In the genomic region with DNA sequence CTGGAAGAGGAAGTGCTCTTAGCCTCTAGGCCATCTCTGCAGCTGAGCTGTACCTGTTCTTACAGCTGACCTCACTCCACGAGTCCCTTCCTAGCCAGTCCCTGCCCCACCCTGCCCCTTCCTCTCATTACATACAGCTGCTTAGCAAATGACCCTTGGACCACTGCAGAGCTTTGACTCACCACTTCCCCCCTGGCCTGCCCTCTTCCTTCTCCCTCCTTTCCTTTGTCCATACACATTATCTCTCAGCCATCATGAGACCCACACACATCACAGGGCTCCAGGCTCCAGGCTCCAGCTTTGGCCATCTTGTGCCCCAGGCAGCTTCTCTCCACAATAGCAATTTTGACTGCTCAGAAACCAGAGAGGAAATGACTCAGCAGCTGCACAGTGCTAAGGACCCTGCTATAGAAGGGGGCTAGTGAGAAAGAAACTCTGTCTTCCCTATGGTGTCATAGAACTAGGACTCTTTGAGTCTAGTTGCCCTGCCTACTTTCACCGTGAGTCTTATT, we compare ENCODE assay signal across 12 mouse cellular contexts. TPM values are rescaled to one million over a fixed set of nuclear protein-coding genes. Genes with fewer than 3 reads are reported as not detected.
DNase-seq lines count a peak whose midpoint lies in the region; ATAC-seq and TF ChIP-seq lines count a peak whose summit lies in the region.
"Had no signal": no experiment of that assay in that cellular context is flagged by ENCODE, and none has a peak within 500 bp of the region (broad histone marks: within the 10 kb centered on the region; RNA-seq: fewer than 3 reads in every experiment).

No protein-coding gene starts in this region.

- H3K9me3 ChIP-seq in lung, postnatal 0 days (ENCODE audit: low read length), result no peaks in the 10 kb centered on the region
- no peaks in the 10 kb centered on the region for H3K9me3 ChIP-seq in stomach, embryonic 14.5 days (ENCODE audit: control insufficient read depth, low read depth, low read length)
- H3K9me3 ChIP-seq in midbrain, embryonic 14.5 days (ENCODE audit: control insufficient read depth, low read length), result no peaks in the 10 kb centered on the region
- H3K9me3 ChIP-seq: embryonic facial prominence, embryonic 13.5 days; heart, embryonic 13.5 days had no signal

- peak; percentile 35 for ATAC-seq in lung, postnatal 0 days
- peak; percentile 66 for ATAC-seq in granulocyte monocyte progenitor cell, adult 5-6 weeks (replicated peaks; ENCODE audit: poor library complexity, severe bottlenecking)
- ATAC-seq in stomach, embryonic 14.5 days (ENCODE audit: insufficient number of reproducible peaks, insufficient read depth, low FRiP score, low read depth), result peak; percentile 48; the same call in 1 of the 2 replicates
- ATAC-seq in midbrain, embryonic 14.5 days (ENCODE audit: low FRiP score, low TSS enrichment), result no peak

- no peak for TF ChIP-seq EP300 in lung, postnatal 0 days (IDR thresholded peaks at IDR 0.05)

- WGBS in lung, postnatal 0 days, result 26% methylated on average over 2 of the region's 2 CpGs
- WGBS in stomach, embryonic 14.5 days, result 36% methylated on average over 2 of the region's 2 CpGs
- WGBS in midbrain, embryonic 14.5 days, result 62% methylated on average over 2 of the region's 2 CpGs

- H3K4me1 ChIP-seq in lung, postnatal 0 days (ENCODE audit: insufficient read depth, low read depth, low read length), result no peaks in the 10 kb centered on the region
- no peaks in the 10 kb centered on the region for H3K4me1 ChIP-seq in stomach, embryonic 14.5 days (ENCODE audit: control insufficient read depth, insufficient read depth, low read length)
- H3K4me1 ChIP-seq in midbrain, embryonic 14.5 days (ENCODE audit: control insufficient read depth, insufficient read depth, low read length), result no peaks in the 10 kb centered on the region
- H3K4me1 ChIP-seq: embryonic facial prominence, embryonic 13.5 days had no signal

- no peak for DNase-seq in lung, postnatal 0 days (ENCODE audit: low spot score)
- DNase-seq in lung, postnatal 14 days, result no peak
- peak; percentile 30 for DNase-seq in MEL-GATA-1-ER (ENCODE audit: extremely low read depth, low read depth)
- no peak for DNase-seq in T-cell, adult 2 months (ENCODE audit: low spot score)
- no peak for DNase-seq in midbrain, embryonic 14.5 days
- no peak for DNase-seq in natural killer cell, adult 2 months (ENCODE audit: low spot score in 2 of 2)
- DNase-seq: kidney, adult 9 months; right cerebral cortex, postnatal 4 days had no signal

- no peak overlapping the region for H3K9ac ChIP-seq in lung, postnatal 0 days (replicated peaks; ENCODE audit: low read depth)
- no peak overlapping the region for H3K9ac ChIP-seq in stomach, embryonic 14.5 days (replicated peaks; ENCODE audit: low read depth, low read length)
- H3K9ac ChIP-seq in midbrain, embryonic 14.5 days (replicated peaks; ENCODE audit: low read length), result no peak overlapping the region
- H3K9ac ChIP-seq: embryonic facial prominence, embryonic 13.5 days; heart, embryonic 13.5 days had no signal

- no peak overlapping the region for H3K4me2 ChIP-seq in lung, postnatal 0 days (replicated peaks; ENCODE audit: low read depth, low read length)
- no peak overlapping the region for H3K4me2 ChIP-seq in stomach, embryonic 14.5 days (replicated peaks; ENCODE audit: low read depth, low read length)
- no peak overlapping the region for H3K4me2 ChIP-seq in midbrain, embryonic 14.5 days (ENCODE audit: low read length)
- H3K4me2 ChIP-seq: embryonic facial prominence, embryonic 13.5 days; heart, embryonic 13.5 days had no signal

- H3K27me3 ChIP-seq in lung, postnatal 0 days (replicated peaks; ENCODE audit: insufficient read depth, low read length), result no peaks in the 10 kb centered on the region
- H3K27me3 ChIP-seq in stomach, embryonic 14.5 days (ENCODE audit: control insufficient read depth, insufficient read depth, low read length), result no peaks in the 10 kb centered on the region
- H3K27me3 ChIP-seq in midbrain, embryonic 14.5 days (ENCODE audit: control insufficient read depth, insufficient read depth, low read length), result no peaks in the 10 kb centered on the region
- H3K27me3 ChIP-seq: embryonic facial prominence, embryonic 13.5 days; heart, embryonic 13.5 days had no signal

- H3K36me3 ChIP-seq in lung, postnatal 0 days (ENCODE audit: insufficient read depth, low read length), result no peaks in the 10 kb centered on the region
- H3K36me3 ChIP-seq in stomach, embryonic 14.5 days (ENCODE audit: control insufficient read depth, insufficient read depth, low read length), result no peaks in the 10 kb centered on the region
- H3K36me3 ChIP-seq in midbrain, embryonic 14.5 days (ENCODE audit: control insufficient read depth, insufficient read depth, low read length), result no peaks in the 10 kb centered on the region
- H3K36me3 ChIP-seq: embryonic facial prominence, embryonic 13.5 days; heart, embryonic 13.5 days had no signal

- H3K27ac ChIP-seq in lung, postnatal 0 days (ENCODE audit: low read length), result no peak overlapping the region
- H3K27ac ChIP-seq in stomach, embryonic 14.5 days (ENCODE audit: low read length), result no peak overlapping the region
- H3K27ac ChIP-seq in midbrain, embryonic 14.5 days (replicated peaks; ENCODE audit: low read depth, low read length), result no peak overlapping the region
- H3K27ac ChIP-seq: embryonic facial prominence, embryonic 13.5 days; heart, embryonic 13.5 days had no signal

- no peak for TF ChIP-seq CTCF in lung, postnatal 0 days (IDR thresholded peaks at IDR 0.05)

- H3K4me3 ChIP-seq in lung, postnatal 0 days (ENCODE audit: low read depth, low read length), result no peak overlapping the region
- H3K4me3 ChIP-seq in stomach, embryonic 14.5 days (ENCODE audit: low read depth, low read length), result no peak overlapping the region
- H3K4me3 ChIP-seq in midbrain, embryonic 14.5 days (replicated peaks; ENCODE audit: low read depth, low read length), result no peak overlapping the region
- H3K4me3 ChIP-seq: embryonic facial prominence, embryonic 13.5 days; heart, embryonic 13.5 days had no signal

RNA-seq across cellular contexts. Expression of gene Nwd1, which starts 36.6 kb away (rescaled TPM):
- 0.05 and 0.13 TPM in 2 replicates for polyA plus RNA-seq in lung, postnatal 0 days (2015; fragmentation: Nextera tagmentation; extraction: Ambion mirVana)
- total RNA-seq in granulocyte monocyte progenitor cell, adult 5-6 weeks (2014; fragmentation: Nextera tagmentation), result 7.5 and 8.4 TPM in 2 replicates
- total RNA-seq in granulocyte monocyte progenitor cell, adult 5-6 weeks (2017), result 3.8 and 4.7 TPM in 2 replicates
- polyA plus RNA-seq in stomach, embryonic 14.5 days (2014; fragmentation: Nextera tagmentation; extraction: Ambion mirVana), result 0.14 TPM in 2 replicates
- 1.00 and 1.1 TPM in 2 replicates for polyA plus RNA-seq in midbrain, embryonic 14.5 days (2014; fragmentation: Nextera tagmentation; extraction: Ambion mirVana)

RNA-seq across cellular contexts. Expression of gene Sin3b, which starts 40.0 kb away (rescaled TPM):
- polyA plus RNA-seq in lung, postnatal 0 days (2015; fragmentation: Nextera tagmentation; extraction: Ambion mirVana), result 169 and 211 TPM in 2 replicates
- 96.1 and 104 TPM in 2 replicates for total RNA-seq in granulocyte monocyte progenitor cell, adult 5-6 weeks (2014; fragmentation: Nextera tagmentation)
- 77.1 and 85.0 TPM in 2 replicates for total RNA-seq in granulocyte monocyte progenitor cell, adult 5-6 weeks (2017)
- 178 and 193 TPM in 2 replicates for polyA plus RNA-seq in stomach, embryonic 14.5 days (2014; fragmentation: Nextera tagmentation; extraction: Ambion mirVana)
- 191 and 211 TPM in 2 replicates for polyA plus RNA-seq in midbrain, embryonic 14.5 days (2014; fragmentation: Nextera tagmentation; extraction: Ambion mirVana)
